Mouse (Mus musculus) erythroblast, embryonic 14.5 days (primary cell): ENCODE results near the gene Scrn1.

Source experiments
- GATA1 ChIP-seq: IDR thresholded peaks from 2 replicates; pipeline ENCODE4 v1.6.1; 2012; ENCODE audit warnings: low read length, inconsistent platforms, mixed read lengths
- TAL1 ChIP-seq: IDR thresholded peaks from 3 replicates; pipeline ENCODE4 v1.6.1; 2012; ENCODE audit warnings: low read length, inconsistent platforms, mixed read lengths

DNA sequence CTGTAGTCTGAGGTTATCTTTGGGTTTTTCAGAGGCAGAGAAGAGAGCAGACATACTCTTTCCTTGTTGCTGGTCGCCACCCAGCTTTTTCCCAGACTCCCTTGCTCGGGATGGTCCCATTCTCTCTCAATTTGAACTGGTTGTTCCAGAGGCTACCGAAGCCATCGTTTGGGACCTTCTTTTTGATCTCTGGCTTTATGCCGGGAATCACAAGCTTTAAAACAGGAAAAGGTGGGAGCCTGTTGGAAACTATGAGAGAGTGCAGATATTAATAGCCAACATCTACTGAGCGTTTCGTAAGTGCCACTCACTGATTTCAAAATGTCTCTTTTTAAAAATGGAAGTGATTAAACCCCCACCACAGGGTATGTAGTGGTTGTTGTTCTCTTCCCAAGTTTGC is 94.4 kb downstream of the Scrn1 start:
- no peak for TF ChIP-seq GATA1
- TF ChIP-seq TAL1: no peak
